Mouse (Mus musculus) limb, embryonic 14.5 days (tissue): ENCODE measurements around the gene Yrdc. TPM values are rescaled to one million over a fixed set of nuclear protein-coding genes. Genes with fewer than 3 reads are reported as not detected.
A peak's percentile ranks its signal among the peaks of the same experiment; 100 is the strongest.

Experiments used
- ATAC-seq: fragments of 200-750 bp; cut with Nextera tagmentation; 2 replicates; pipeline ENCODE4 v1.8.0; 2017; ENCODE audit warnings: low read depth, moderate number of reproducible peaks, moderate TSS enrichment; ENCODE audit not compliant: low FRiP score
- DNase-seq: peaks from one replicate; pipeline ENCODE4 v3.0.0-alpha.2; 2015; ENCODE audit warnings: low spot score
- H3K27ac ChIP-seq: fragments of 300-500 bp; sonication (generic); replicated peaks from 2 replicates; pipeline ENCODE4 v1.5.1; 2014; ENCODE audit warnings: low read depth, mild to moderate bottlenecking, low read length, moderate library complexity, mixed read lengths
- H3K27me3 ChIP-seq: fragments of 300-500 bp; sonication (generic); 2 replicates; pipeline ENCODE4 v1.6.1; 2014; ENCODE audit warnings: low read length, mixed read lengths; ENCODE audit not compliant: control insufficient read depth, insufficient read depth
- H3K36me3 ChIP-seq: fragments of 300-500 bp; sonication (generic); 2 replicates; pipeline ENCODE4 v1.6.1; 2014; ENCODE audit warnings: mild to moderate bottlenecking, low read length, moderate library complexity, mixed read lengths; ENCODE audit not compliant: control insufficient read depth, insufficient read depth
- H3K4me1 ChIP-seq: fragments of 300-500 bp; sonication (generic); 2 replicates; pipeline ENCODE4 v1.6.1; 2014; ENCODE audit warnings: antibody characterized with exemption, low read length, mixed read lengths; ENCODE audit not compliant: control insufficient read depth, insufficient read depth
- H3K4me2 ChIP-seq: fragments of 300-500 bp; sonication (generic); replicated peaks from 2 replicates; pipeline ENCODE4 v1.6.1; 2014; ENCODE audit warnings: low read depth, mild to moderate bottlenecking, low read length, moderate library complexity; ENCODE audit not compliant: severe bottlenecking
- H3K4me3 ChIP-seq: fragments of 300-500 bp; sonication (generic); replicated peaks from 2 replicates; pipeline ENCODE4 v1.5.1; 2014; ENCODE audit warnings: low read length
- H3K9ac ChIP-seq: fragments of 300-500 bp; sonication (generic); 2 replicates; pipeline ENCODE4 v1.6.1; 2014; ENCODE audit warnings: mild to moderate bottlenecking, low read depth, low read length, moderate library complexity; ENCODE audit not compliant: severe bottlenecking
- H3K9me3 ChIP-seq: fragments of 300-500 bp; sonication (generic); 2 replicates; pipeline ENCODE4 v1.6.1; 2016; ENCODE audit warnings: low read length; ENCODE audit not compliant: control insufficient read depth
- POLR2A ChIP-seq: fragments of 200-500 bp; IDR thresholded peaks from 2 replicates; pipeline ENCODE4 v1.8.0; 2012; ENCODE audit warnings: inconsistent platforms, mild to moderate bottlenecking, moderate library complexity, borderline replicate concordance; ENCODE audit not compliant: insufficient read depth, insufficient read length; ENCODE audit errors: extremely low read depth
- WGBS: fragments of 180-500 bp; shearing (Covaris S2); extraction: QIAGEN DNeasy Blood & Tissue Kit; methylation state at CpG from one replicate; pipeline ENCODE4 v1.1.7; 2014; 5-methylcytosine and 5-hydroxymethylcytosine counted together
- polyA plus RNA-seq, 2 experiments: library from polyadenylated mRNA; depleted of rRNA in 1 of 2; stranded (reverse) in 1 of 2; unstranded in 1 of 2; fragments of >200 nt; fragmentation: Nextera tagmentation in 1 of 2; extraction: Ambion mirVana in 1 of 2; gene quantifications; 2 replicates each; pipeline versions ENCODE4 v1.2.1 to v1.2.3; 2012 to 2014

Gene Yrdc
- polyA plus RNA-seq, 2 experiments, result 48.6 to 54.6 TPM

GRCm38 (mm10) chr4:124880599-124880998 is 30.1 kb downstream of the Yrdc start, which contains the start of gene Epha10:
Epha10 (plus strand) TSS chr4:124880899.
- TF ChIP-seq POLR2A, result no peak
- peak within 1 kb of the TSS; percentile 25 for H3K4me3 ChIP-seq
- ATAC-seq, result no peak
- 3% methylated on average over 11 of the region's 11 CpGs for WGBS
- H3K27me3 ChIP-seq, result peaks cover 51% of the 10 kb centered on the region
- no peak within 1 kb of the TSS for H3K27ac ChIP-seq
- H3K9ac ChIP-seq, result no peak within 1 kb of the TSS
- H3K9me3 ChIP-seq, result no peaks in the 10 kb centered on the region
- no peak for DNase-seq
- 0 out of 2 replicates have a peak, but pooled peaks cover 7% of the 10 kb centered on the region for H3K4me1 ChIP-seq
- no peaks in the 10 kb centered on the region for H3K36me3 ChIP-seq
- H3K4me2 ChIP-seq, result peak within 1 kb of the TSS; percentile 43

- 1% methylated on average over 32 of the region's 37 CpGs for WGBS
- peak overlapping the region; percentile 25 for H3K4me3 ChIP-seq
- peak overlapping the region; percentile 43 for H3K4me2 ChIP-seq
- H3K27ac ChIP-seq, result no peak overlapping the region
- no peak for DNase-seq
- TF ChIP-seq POLR2A, result no peak
- peaks cover 51% of the 10 kb centered on the region for H3K27me3 ChIP-seq
- H3K36me3 ChIP-seq, result no peaks in the 10 kb centered on the region
- no peak overlapping the region for H3K9ac ChIP-seq
- ATAC-seq, result peak; percentile 47; the same call in 1 of the 2 replicates
- no peaks in the 10 kb centered on the region for H3K9me3 ChIP-seq
- 0 out of 2 replicates have a peak, but pooled peaks cover 7% of the 10 kb centered on the region for H3K4me1 ChIP-seq
These were observed 30.9 kb downstream of the Yrdc start for GRCm38 (mm10) chr4:124881341-124881908.

GRCm38 (mm10) chr4:124882151-124882729 is 31.8 kb downstream of the Yrdc start:
- Histone ChIP-seq H3K4me1 (0 out of 2 replicates have a peak, but pooled peaks cover 7% of the 10 kb centered on the region), H3K4me2 (no peak overlapping the region), H3K4me3 (no peak overlapping the region), H3K36me3 (no peaks in the 10 kb centered on the region), H3K9me3 (no peaks in the 10 kb centered on the region), H3K9ac (no peak overlapping the region), H3K27me3 (peaks cover 51% of the 10 kb centered on the region), H3K27ac (no peak overlapping the region)
- DNase-seq (peak; percentile 44), ATAC-seq (0 out of 2 replicates have a peak, but pooled peaks have one; percentile 50)
- no peak for TF ChIP-seq POLR2A
- 1% methylated on average over 37 of the region's 37 CpGs for WGBS

DNA sequence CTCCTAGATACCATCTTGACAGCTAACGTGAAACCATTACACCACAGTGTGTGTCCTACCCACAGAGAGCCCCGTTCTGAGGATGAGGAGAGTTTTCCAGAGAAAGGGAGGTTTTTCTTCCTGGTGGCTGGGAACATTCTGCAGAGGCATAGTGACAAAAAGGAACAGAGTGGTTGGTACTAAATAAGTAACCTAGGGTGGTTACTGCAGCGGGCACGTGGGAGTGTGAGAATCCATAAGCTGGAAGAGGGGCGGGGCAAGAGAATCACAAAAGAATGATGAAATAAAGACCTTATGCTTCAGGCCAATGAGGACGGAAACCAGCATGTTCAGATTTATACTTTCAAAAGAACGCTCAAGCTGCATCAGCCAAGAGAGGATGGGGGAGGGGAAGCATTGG is 38.2 kb downstream of the Yrdc start:
- DNase-seq (no peak), ATAC-seq (no peak)
- Histone ChIP-seq H3K9me3 (no peaks in the 10 kb centered on the region), H3K4me2 (no peak overlapping the region), H3K27me3 (peaks cover 25% of the 10 kb centered on the region), H3K4me3 (no peak overlapping the region), H3K27ac (no peak overlapping the region), H3K36me3 (no peaks in the 10 kb centered on the region), H3K9ac (no peak overlapping the region), H3K4me1 (no peaks in the 10 kb centered on the region)
- no peak for TF ChIP-seq POLR2A
- 71% methylated on average over 7 of the region's 7 CpGs for WGBS

- H3K4me2 ChIP-seq, result no peak overlapping the region
- 88% methylated on average over 2 of the region's 2 CpGs for WGBS
- no peak overlapping the region for H3K4me3 ChIP-seq
- H3K27ac ChIP-seq, result no peak overlapping the region
- no peak for TF ChIP-seq POLR2A
- ATAC-seq (no peak), DNase-seq (no peak)
- H3K4me1 ChIP-seq, result no peaks in the 10 kb centered on the region
- H3K9ac ChIP-seq, result no peak overlapping the region
- H3K9me3 ChIP-seq, result no peaks in the 10 kb centered on the region
- H3K27me3 ChIP-seq, result peaks cover 29% of the 10 kb centered on the region
- no peaks in the 10 kb centered on the region for H3K36me3 ChIP-seq
These were observed 39.5 kb downstream of the Yrdc start for GRCm38 (mm10) chr4:124889935-124890334.
